ENCODE assay signal across 8 mouse cellular contexts in the genomic region with DNA sequence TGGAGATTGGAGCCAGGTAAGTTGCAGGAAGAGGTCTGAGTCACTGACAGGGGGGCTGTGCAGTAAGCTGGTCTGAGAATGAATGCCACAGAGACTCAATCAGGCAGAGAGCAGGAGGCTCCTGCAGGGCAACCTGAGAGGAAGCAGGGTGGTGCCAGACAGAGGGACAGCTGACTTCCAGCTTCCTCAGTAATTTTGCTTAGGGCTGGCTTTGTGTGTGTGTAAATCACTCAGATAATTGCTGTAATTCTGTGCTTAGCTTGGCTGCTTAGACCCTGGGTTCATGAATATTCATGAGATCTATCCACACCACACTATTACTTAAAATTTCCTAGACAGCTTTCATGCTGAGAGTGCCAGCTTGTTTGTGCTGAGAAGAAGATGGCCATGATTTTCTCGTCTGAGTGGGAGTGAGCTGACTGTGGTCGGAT.
DNase-seq lines count a peak whose midpoint lies in the region; ATAC-seq and TF ChIP-seq lines count a peak whose summit lies in the region.
"Had no signal": no experiment of that assay in that cellular context is flagged by ENCODE, and none has a peak within 500 bp of the region (broad histone marks: within the 10 kb centered on the region; RNA-seq: fewer than 3 reads in every experiment).

No protein-coding gene starts in this region.

- H3K4me2 ChIP-seq in kidney, embryonic 15.5 days = no peak overlapping the region
- no peak overlapping the region for H3K4me2 ChIP-seq in hindbrain, embryonic 12.5 days (replicated peaks)
- no peak overlapping the region for H3K4me2 ChIP-seq in midbrain, postnatal 0 days (ENCODE audit: low read depth, low read length, poor library complexity, severe bottlenecking)

- H3K4me3 ChIP-seq in kidney, embryonic 15.5 days (replicated peaks) = no peak overlapping the region
- H3K4me3 ChIP-seq in forebrain, embryonic 10.5 days = no peak overlapping the region
- no peak overlapping the region for H3K4me3 ChIP-seq in hindbrain, embryonic 12.5 days
- no peak overlapping the region for H3K4me3 ChIP-seq in midbrain, postnatal 0 days (ENCODE audit: low read depth, low read length)
- H3K4me3 ChIP-seq in thymus, adult 2 months (ENCODE audit: control insufficient read depth, insufficient read depth, low read length) = no peak overlapping the region

- no peaks in the 10 kb centered on the region for H3K27me3 ChIP-seq in kidney, embryonic 15.5 days
- H3K27me3 ChIP-seq in forebrain, embryonic 10.5 days (ENCODE audit: poor library complexity, severe bottlenecking) = no peaks in the 10 kb centered on the region
- H3K27me3 ChIP-seq in hindbrain, embryonic 12.5 days = no peaks in the 10 kb centered on the region
- no peaks in the 10 kb centered on the region for H3K27me3 ChIP-seq in midbrain, postnatal 0 days (ENCODE audit: insufficient read depth, low read length)
- H3K27me3 ChIP-seq in thymus, adult 2 months (ENCODE audit: control insufficient read depth, insufficient read depth, low read length) = no peaks in the 10 kb centered on the region

- no peaks in the 10 kb centered on the region for H3K36me3 ChIP-seq in kidney, embryonic 15.5 days
- no peaks in the 10 kb centered on the region for H3K36me3 ChIP-seq in forebrain, embryonic 10.5 days (replicated peaks)
- H3K36me3 ChIP-seq in hindbrain, embryonic 12.5 days = no peaks in the 10 kb centered on the region
- H3K36me3 ChIP-seq in midbrain, postnatal 0 days (ENCODE audit: insufficient read depth, low read length) = no peaks in the 10 kb centered on the region
- H3K36me3 ChIP-seq in thymus, adult 2 months (ENCODE audit: control insufficient read depth, insufficient read depth, low read length) = no peaks in the 10 kb centered on the region

- no peak overlapping the region for H3K27ac ChIP-seq in kidney, embryonic 15.5 days
- H3K27ac ChIP-seq in forebrain, embryonic 10.5 days = peak overlapping the region; percentile 54
- H3K27ac ChIP-seq in hindbrain, embryonic 12.5 days = peak overlapping the region; percentile 84
- H3K27ac ChIP-seq in midbrain, postnatal 0 days (ENCODE audit: low read depth, low read length) = no peak overlapping the region
- no peak overlapping the region for H3K27ac ChIP-seq in thymus, adult 2 months (ENCODE audit: control insufficient read depth, insufficient read depth, low read length)

- WGBS in kidney, embryonic 15.5 days = 36% methylated on average over 2 of the region's 2 CpGs
- 44% methylated on average over 2 of the region's 2 CpGs for WGBS in forebrain, embryonic 10.5 days
- WGBS in hindbrain, embryonic 12.5 days = 40% methylated on average over 2 of the region's 2 CpGs
- 29% methylated on average over 2 of the region's 2 CpGs for WGBS in midbrain, postnatal 0 days
- WGBS in thymus, adult 2 months = 84% methylated on average over 2 of the region's 2 CpGs

- peaks cover 14% of the 10 kb centered on the region for H3K4me1 ChIP-seq in kidney, embryonic 15.5 days
- H3K4me1 ChIP-seq in forebrain, embryonic 10.5 days = peaks cover 30% of the 10 kb centered on the region
- peaks cover 14% of the 10 kb centered on the region for H3K4me1 ChIP-seq in hindbrain, embryonic 12.5 days
- 0 out of 2 replicates have a peak, but pooled peaks cover 5% of the 10 kb centered on the region for H3K4me1 ChIP-seq in midbrain, postnatal 0 days (ENCODE audit: insufficient read depth, low read length)
- H3K4me1 ChIP-seq in thymus, adult 2 months (replicated peaks; ENCODE audit: control insufficient read depth, insufficient read depth, low read length) = no peaks in the 10 kb centered on the region

- no peak for DNase-seq in kidney, postnatal 10 days
- DNase-seq in forebrain, embryonic 10.5 days (ENCODE audit: extremely low spot score, low spot score) = no peak
- peak; percentile 40 for DNase-seq in midbrain, postnatal 0 days (ENCODE audit: low spot score)
- DNase-seq in thymus, adult 2 months = no peak
- DNase-seq in lung, postnatal 14 days = no peak
- DNase-seq: kidney, adult 18-20 months had no signal

- ATAC-seq in kidney, embryonic 15.5 days (replicated peaks; ENCODE audit: low FRiP score) = peak; percentile 79
- ATAC-seq in hindbrain, embryonic 12.5 days (ENCODE audit: low FRiP score) = peak; percentile 89
- ATAC-seq in midbrain, postnatal 0 days (ENCODE audit: low FRiP score) = no peak

- H3K9me3 ChIP-seq in kidney, embryonic 15.5 days (replicated peaks) = no peaks in the 10 kb centered on the region
- no peaks in the 10 kb centered on the region for H3K9me3 ChIP-seq in forebrain, embryonic 10.5 days
- H3K9me3 ChIP-seq in hindbrain, embryonic 12.5 days (replicated peaks) = no peaks in the 10 kb centered on the region
- H3K9me3 ChIP-seq in midbrain, postnatal 0 days (ENCODE audit: low read length) = no peaks in the 10 kb centered on the region

- no peak for TF ChIP-seq POLR2A in thymus, adult 2 months (IDR thresholded peaks at IDR 0.05; ENCODE audit: control insufficient read depth, extremely low read depth, insufficient read depth, low read length, poor library complexity)

- no peak for TF ChIP-seq CTCF in midbrain, postnatal 0 days (IDR thresholded peaks at IDR 0.05)
- no peak for TF ChIP-seq CTCF in thymus, adult 2 months (IDR thresholded peaks at IDR 0.05; ENCODE audit: borderline replicate concordance, control insufficient read depth, extremely low read depth, insufficient read depth, low read length, poor library complexity)

- no peak overlapping the region for H3K9ac ChIP-seq in kidney, embryonic 15.5 days
- 0 out of 2 replicates have a peak overlapping the region, but pooled peaks have one; percentile 23 for H3K9ac ChIP-seq in hindbrain, embryonic 12.5 days
- no peak overlapping the region for H3K9ac ChIP-seq in midbrain, postnatal 0 days (replicated peaks; ENCODE audit: low read length, poor library complexity, severe bottlenecking)

Comparison
In these comparisons a context has a peak if more than half of its experiments do, and no peak if none do; other contexts are left out.
1. H3K27ac ChIP-seq: peak in forebrain, embryonic 10.5 days (single experiment) and hindbrain, embryonic 12.5 days (single experiment); none in kidney, embryonic 15.5 days (single experiment), midbrain, postnatal 0 days (single experiment) and thymus, adult 2 months (single experiment).